Mouse (Mus musculus): ENCODE results near the gene 4930415O20Rik. TPM values are rescaled to one million over a fixed set of nuclear protein-coding genes. Genes with fewer than 3 reads are reported as not detected.

The 4930415O20Rik gene
- total RNA-seq, 2 experiments from 2014 or later = 0.62 TPM; not detected in 1

DNA sequence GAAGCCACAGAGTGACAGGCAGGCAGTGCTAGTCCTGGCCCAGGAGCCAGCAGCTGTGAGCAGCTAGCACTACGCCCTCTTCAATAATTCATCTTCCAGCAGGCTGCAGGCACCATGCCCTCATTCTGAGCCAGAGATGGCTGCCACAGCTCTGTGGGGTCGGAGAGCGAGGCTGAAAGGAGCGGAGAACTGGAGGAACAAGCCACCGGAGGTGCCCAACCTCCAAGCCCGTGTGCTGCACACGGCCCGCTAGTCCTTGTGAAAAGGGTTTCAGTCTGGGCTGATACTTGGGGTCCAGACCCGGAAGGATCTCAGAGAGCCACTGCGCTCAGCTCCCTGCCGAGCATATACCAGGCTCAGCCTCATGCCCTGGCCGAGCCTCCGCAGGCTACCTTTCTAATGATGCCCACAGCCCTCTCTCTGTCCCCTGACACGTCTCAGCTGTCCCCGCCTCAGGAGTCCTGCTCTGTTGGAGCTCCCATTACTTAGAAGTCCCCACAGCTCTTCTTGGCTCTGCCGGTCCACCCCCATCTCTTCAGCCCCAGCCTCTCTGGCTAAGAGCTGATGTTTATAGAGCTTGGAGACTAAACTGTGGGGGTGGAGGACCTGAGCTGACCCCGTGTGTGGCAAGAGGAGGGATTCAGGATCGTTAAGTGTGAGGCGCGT, 57.9 kb downstream of the 4930415O20Rik start:
- DNase-seq (ENCODE audit: low spot score in 2 of 2) = no peak

DNA sequence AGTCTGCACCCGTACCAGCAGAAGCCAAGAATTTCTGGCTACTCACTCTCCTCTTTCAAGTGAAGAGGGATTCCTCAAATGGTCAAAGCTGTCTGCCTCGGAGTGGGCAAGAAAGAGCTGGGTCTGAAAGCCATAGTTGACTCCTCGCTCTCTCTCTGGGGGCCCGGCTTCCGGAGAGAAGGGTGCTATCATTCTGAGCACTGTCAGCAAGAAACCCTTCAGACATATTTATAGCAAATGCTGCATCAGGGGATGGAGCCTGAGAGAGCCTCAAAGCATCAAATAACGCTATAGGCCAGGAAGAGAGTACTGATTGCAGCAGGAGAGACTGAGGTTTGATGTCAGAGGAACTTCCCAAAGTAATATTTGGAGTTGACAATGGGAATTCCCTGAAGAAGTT, 58.7 kb downstream of the 4930415O20Rik start:
- DNase-seq (ENCODE audit: low spot score in 2 of 2) = no peak

DNA sequence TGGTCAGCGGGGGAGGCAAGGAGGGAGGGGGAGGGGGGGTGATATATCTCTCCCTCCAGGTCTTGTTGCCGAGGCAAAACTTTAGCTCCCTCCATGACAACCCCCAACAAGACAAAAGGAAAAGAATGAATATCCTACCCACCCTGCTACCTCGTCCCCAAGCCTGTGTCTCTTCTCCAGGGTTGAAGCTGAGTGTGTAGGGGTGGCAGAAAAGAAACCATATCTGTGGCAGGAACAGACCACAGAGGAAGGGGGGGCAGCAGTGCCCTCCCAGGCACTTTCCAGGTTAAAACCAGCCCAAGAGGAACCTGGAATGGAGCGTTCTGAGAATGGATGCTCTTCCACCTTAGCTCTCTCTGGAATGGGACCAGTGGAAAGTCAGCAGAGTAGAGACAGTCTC, 59.7 kb downstream of the 4930415O20Rik start, which contains the start of gene Cacnb3:
Cacnb3 (plus strand) TSS at position 301 of the 400 bp plus-strand sequence.
- DNase-seq (ENCODE audit: low spot score in 2 of 2) = no peak

DNA sequence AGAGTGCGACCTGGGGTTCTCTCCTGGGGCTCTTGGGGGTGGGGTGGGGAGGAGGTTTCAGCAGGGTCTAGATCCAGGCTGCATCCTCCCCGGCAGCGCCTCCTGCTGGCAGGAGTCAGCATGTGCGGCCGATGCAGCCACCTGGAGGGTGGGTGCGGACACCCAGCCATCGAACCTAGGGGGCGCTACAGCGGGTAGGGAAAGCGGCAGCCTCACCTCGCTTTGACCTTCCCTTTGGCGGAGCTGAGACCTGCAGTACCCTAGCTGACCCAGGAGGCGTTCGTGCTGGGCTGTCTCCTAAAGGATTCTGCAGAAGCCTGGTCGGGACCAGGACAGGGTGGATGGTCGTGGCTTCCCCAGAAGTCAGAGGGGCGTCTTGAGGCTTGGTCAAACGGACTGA, 60.7 kb downstream of the 4930415O20Rik start:
- DNase-seq (ENCODE audit: low spot score in 2 of 2) = peak; percentile 54 to 57

DNA sequence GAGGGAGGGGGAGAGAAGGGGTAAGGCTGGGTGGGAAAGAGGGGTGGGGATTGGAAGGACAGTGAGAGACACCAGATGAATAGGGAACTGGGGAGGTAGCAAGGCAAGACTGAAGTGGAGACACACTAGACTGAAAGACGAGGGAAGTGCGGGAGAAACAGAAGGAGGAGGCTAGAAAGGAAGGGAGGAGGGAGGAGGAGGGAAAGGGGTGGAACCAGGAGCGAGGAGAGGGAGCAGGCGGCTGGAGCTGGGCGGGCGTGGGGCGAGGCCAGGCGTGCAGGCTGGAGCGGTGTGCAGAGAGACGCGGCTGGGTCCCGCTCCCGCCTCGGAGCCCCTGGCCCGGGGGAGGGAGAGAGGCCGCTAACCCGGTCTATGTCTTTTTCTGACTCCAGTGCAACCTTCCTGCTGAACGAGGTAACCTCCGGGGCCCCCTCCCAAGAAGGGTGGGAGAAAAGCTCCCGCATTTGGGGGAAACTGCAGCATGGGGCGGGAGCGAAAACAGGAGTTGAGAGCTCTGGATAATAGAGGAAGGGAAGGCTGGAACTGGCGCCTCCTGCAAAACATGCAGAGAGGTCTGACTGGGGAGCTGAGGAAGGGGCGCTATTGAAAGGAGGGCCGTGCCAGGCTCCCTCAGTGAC, 61.4 kb downstream of the 4930415O20Rik start:
- peak in 1 of 2 experiments; percentile 45 for DNase-seq (ENCODE audit: low spot score in 2 of 2)

DNA sequence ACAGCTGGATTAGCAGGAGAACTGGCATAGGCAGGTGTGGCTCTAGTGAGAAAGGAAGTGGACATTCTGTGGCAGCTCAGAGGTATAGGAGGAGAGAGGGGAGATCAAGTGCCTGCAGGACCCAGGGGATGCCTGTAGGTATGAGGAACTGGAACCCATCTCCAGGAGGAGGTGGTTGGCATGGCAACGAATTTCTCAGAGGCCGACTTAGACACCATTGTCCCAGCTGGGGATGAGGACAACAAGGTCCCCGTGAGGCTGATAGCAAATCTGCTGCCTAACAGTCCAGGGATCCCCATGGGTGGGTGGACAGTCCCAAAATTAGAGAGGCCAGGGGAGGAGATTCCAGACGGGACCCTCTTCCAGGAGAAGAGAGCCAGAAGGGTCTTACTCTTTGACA, 62.1 kb downstream of the 4930415O20Rik start:
- no peak for DNase-seq (ENCODE audit: low spot score in 2 of 2)

DNA sequence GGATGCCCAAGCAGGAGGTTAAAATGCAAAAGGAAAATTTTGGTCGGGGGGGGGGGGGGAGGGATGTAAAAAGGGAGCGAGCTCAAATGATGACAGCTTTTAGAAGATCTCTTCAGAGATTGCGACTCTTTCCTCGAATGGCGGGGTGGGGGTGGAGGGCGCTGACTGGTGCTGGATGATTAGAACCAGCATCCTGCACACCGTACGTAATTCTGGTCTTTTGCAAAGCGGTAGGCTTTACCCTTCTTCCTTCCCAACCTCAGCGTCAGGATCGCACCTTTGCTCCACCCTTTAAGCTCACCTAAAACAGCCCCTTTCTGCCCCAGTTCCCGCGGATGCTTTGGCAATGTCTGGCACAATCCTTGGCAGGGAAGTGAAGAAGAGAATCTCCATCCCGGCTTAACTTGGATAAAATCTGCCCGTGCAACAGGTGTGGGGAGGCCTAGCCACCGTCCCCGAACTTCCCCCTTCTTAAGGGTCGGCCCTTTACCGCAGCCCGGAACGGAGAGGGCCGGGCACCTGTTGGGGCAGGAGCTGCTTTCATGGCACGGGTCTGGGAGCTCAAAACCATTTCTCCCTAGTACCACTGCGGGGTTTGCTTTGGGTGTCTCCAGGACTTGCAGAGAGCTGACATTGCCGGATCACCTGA, 63.1 kb downstream of the 4930415O20Rik start:
- no peak for DNase-seq (ENCODE audit: low spot score in 2 of 2)

DNA sequence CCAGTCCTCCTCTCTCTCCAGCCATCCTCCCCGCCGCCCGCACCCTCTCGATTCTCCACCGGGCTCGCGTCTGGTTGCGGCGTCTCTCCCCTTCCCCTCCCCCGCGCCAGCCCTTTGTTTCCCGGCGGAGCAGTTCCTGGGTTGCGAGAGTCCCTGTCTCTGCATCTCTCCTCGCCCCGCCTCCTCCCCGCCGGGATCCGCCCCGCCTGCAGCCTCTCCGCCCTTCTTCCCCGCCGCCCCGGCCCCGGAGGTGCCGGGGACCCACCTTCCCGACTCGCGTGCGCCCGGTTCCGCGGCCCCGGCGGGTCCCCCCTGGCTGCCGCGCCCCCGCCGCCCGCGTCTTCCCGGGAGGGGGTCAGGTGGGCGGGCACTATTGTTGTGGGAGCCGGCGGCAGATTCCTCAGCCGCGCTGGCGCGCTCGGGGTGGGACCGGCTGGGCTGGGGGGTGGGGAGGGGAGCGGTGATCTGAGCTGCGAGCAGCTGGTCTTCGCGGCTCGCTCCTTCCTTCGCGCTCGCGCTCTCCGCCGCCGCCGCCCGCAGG, 63.8 kb downstream of the 4930415O20Rik start:
- DNase-seq (ENCODE audit: low spot score in 2 of 2) = peak; percentile 49 to 53

DNA sequence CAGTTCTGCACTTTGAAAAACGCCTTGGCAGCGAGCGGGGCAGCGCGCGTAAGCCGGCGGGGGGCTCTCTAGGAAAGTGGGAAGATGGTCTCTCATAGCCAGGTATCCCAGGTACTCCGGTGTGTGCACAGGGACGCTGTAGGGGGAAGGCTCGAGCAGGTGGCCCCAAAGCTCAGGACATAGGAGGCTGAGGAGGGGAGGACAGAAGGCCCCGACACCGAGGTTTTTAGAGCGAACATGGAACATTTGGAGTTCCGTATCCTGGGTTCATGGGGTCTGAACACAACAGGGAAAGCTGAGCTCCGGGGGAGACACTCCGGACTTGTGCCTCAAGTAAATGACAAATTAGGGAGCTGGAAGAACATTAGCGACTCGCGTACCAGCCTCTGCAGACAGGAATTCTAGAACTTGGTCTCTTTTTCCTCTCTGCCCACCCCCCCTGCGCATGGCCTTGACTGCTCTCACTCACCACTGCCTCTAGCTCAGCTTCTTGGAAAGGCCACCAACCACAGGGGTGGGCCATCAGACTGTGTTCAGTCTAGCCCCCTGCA, 64.6 kb downstream of the 4930415O20Rik start:
- DNase-seq (ENCODE audit: low spot score in 2 of 2) = no peak

DNA sequence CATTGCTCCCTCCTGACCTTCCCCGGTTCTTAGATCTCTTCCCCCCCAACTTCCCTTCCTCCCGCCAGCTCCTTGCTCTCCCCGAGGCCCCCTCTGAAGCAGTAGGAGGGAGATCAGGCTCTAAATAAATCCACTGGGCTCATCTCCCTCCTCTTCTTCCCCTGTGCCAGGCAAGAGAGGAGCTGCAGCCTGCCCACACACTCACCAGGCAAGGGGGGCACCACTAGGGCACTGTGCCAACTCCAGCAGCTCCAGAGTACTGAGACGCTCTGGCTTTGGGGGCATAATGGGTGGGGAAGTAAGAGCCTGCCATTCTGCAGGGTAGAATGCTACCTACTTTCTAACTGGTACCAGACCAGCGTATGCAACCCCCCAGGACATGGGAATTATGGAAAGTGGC, 65.7 kb downstream of the 4930415O20Rik start:
- no peak for DNase-seq (ENCODE audit: low spot score in 2 of 2)

DNA sequence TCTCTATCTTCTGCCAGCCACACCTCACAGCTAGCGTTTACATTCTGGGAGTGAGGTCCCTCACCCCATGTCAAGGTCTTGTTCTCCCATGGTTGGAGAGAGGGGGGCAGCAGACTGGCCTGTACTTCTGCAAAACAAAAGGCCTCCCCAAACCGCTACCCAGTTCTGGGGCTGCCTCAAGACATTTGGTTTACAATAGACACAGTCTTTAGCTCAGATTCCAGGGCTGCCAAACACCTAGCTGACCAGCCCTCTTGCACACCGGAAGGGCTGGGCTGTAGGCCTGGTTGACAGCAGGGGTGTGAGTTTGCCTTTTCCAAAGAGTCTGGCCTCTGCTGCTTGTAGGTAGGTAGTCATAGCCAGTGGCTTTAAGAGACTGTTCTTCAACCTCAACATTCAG, 66.4 kb downstream of the 4930415O20Rik start:
- DNase-seq (ENCODE audit: low spot score in 2 of 2) = no peak

Other genes starting within 250 kb of the 4930415O20Rik start
- not detected for gene Olfr284, start 230.0 kb upstream of the 4930415O20Rik start, total RNA-seq (2021)
- gene Olfr283, start 190.1 kb upstream of the 4930415O20Rik start, total RNA-seq (2021) = not detected
- gene Olfr282, start 139.8 kb upstream of the 4930415O20Rik start, total RNA-seq (2021) = not detected
- gene Olfr281, start 118.4 kb upstream of the 4930415O20Rik start, total RNA-seq (2021) = not detected
- gene OR5BS1P, start 101.1 kb upstream of the 4930415O20Rik start, total RNA-seq (2021) = not detected
- gene Lalba, start 88.3 kb upstream of the 4930415O20Rik start, total RNA-seq (2021) = not detected
- not detected for gene Olfr279, start 78.6 kb upstream of the 4930415O20Rik start, total RNA-seq (2021)
- 10 to 100 TPM; 85.3 to 94.8 TPM for gene Kansl2, start 36.7 kb upstream of the 4930415O20Rik start, total RNA-seq (2021)
- 10 to 100 TPM; 52.8 to 65.1 TPM for gene Ccnt1, start 81 bp upstream of the 4930415O20Rik start, total RNA-seq (2021)
- 10 to 100 TPM; 78.0 to 83.3 TPM for gene Adcy6, start 39.1 kb downstream of the 4930415O20Rik start, total RNA-seq (2021)
- 10 to 100 TPM; 28.6 to 34.5 TPM for gene Cacnb3, start 59.8 kb downstream of the 4930415O20Rik start, total RNA-seq (2021)
- gene Ddx23, start 91.9 kb downstream of the 4930415O20Rik start, total RNA-seq (2021) = 10 to 100 TPM; 76.4 to 85.9 TPM
- 1 to 10 TPM; 1.1 to 1.9 TPM for gene Rnd1, start 106.5 kb downstream of the 4930415O20Rik start, total RNA-seq (2021)
- under 1 TPM; 0.48 to 0.87 TPM for gene Ccdc65, start 137.2 kb downstream of the 4930415O20Rik start, total RNA-seq (2021)
- 10 to 100 TPM; 15.9 to 19.1 TPM for gene Fkbp11, start 157.2 kb downstream of the 4930415O20Rik start, total RNA-seq (2021)
- gene Arf3, start 192.2 kb downstream of the 4930415O20Rik start, total RNA-seq (2021) = 100 to 1,000 TPM; 124 to 135 TPM
- 1 to 10 TPM in 1 of 2 experiments, under 1 TPM in 1; 0.68 to 1.2 TPM for gene Wnt10b, start 207.1 kb downstream of the 4930415O20Rik start, total RNA-seq (2021)
- not detected for gene Wnt1, start 218.9 kb downstream of the 4930415O20Rik start, total RNA-seq (2021)
- 1 to 10 TPM in 1 of 2 experiments, under 1 TPM in 1; 0.76 to 4.2 TPM for gene Ddn, start 238.5 kb downstream of the 4930415O20Rik start, total RNA-seq (2021)